Mouse (Mus musculus): Measurements from ENCODE around the gene Bbx. TPM values are rescaled to one million over a fixed set of nuclear protein-coding genes. Genes with fewer than 3 reads are reported as not detected.

Bbx gene
- polyA plus RNA-seq, 1 experiment from 2014 or later: 38.0 TPM

- no peak overlapping the region for H3K9ac ChIP-seq (ENCODE audit: low read length)
- H3K4me1 ChIP-seq (replicated peaks; ENCODE audit: control insufficient read depth, insufficient read depth, low read length): 0 out of 2 replicates have a peak, but pooled peaks cover 2% of the 10 kb centered on the region
- ATAC-seq (replicated peaks; ENCODE audit: low FRiP score) (peak; percentile 70; the same call in 1 of the 2 replicates), DNase-seq (ENCODE audit: low spot score) (no peak)
- H3K9me3 ChIP-seq (ENCODE audit: control insufficient read depth, low read length): no peaks in the 10 kb centered on the region
- H3K27me3 ChIP-seq (ENCODE audit: control insufficient read depth, insufficient read depth, low read length): no peaks in the 10 kb centered on the region
- H3K4me2 ChIP-seq (ENCODE audit: low read depth, low read length, severe bottlenecking): no peak overlapping the region
- H3K4me3 ChIP-seq (ENCODE audit: low read depth, low read length): no peak overlapping the region
- 41% methylated on average over 7 of the region's 7 CpGs for WGBS
- no peaks in the 10 kb centered on the region for H3K36me3 ChIP-seq (ENCODE audit: control insufficient read depth, insufficient read depth, low read length)
- no peak overlapping the region for H3K27ac ChIP-seq (ENCODE audit: low read depth, low read length)
Observed at GRCm38 (mm10) chr16:50172760-50173159, 259.4 kb downstream of the Bbx start.

DNA sequence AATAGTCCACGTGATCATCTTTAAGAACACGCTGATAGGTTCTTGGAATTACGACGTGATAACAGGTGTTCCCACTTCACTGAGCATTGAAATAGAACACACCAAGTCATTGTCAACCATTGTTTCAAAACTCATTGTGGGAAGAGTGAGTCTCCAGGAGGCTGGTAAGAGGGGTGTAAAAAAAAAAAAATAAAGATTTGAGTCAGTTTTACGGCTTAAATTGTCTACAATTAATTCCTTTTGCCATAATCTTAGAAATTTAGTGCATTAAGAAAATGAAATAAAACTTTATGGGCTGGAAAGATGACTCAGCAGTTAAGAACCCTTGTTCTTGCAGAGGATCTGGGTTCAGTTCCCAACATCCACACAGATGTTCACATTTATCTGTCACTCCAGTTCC lies 261.4 kb downstream of the Bbx start:
- Histone ChIP-seq H3K36me3 (ENCODE audit: control insufficient read depth, insufficient read depth, low read length) (no peaks in the 10 kb centered on the region), H3K4me1 (replicated peaks; ENCODE audit: control insufficient read depth, insufficient read depth, low read length) (0 out of 2 replicates have a peak, but pooled peaks cover 2% of the 10 kb centered on the region), H3K9me3 (ENCODE audit: control insufficient read depth, low read length) (no peaks in the 10 kb centered on the region), H3K4me2 (ENCODE audit: low read depth, low read length, severe bottlenecking) (no peak overlapping the region), H3K27me3 (ENCODE audit: control insufficient read depth, insufficient read depth, low read length) (no peaks in the 10 kb centered on the region), H3K4me3 (ENCODE audit: low read depth, low read length) (no peak overlapping the region), H3K9ac (ENCODE audit: low read length) (no peak overlapping the region), H3K27ac (ENCODE audit: low read depth, low read length) (no peak overlapping the region)
- 94% methylated on average over 5 of the region's 5 CpGs for WGBS
- DNase-seq (ENCODE audit: low spot score): no peak
- no peak for ATAC-seq (replicated peaks; ENCODE audit: low FRiP score)

DNA sequence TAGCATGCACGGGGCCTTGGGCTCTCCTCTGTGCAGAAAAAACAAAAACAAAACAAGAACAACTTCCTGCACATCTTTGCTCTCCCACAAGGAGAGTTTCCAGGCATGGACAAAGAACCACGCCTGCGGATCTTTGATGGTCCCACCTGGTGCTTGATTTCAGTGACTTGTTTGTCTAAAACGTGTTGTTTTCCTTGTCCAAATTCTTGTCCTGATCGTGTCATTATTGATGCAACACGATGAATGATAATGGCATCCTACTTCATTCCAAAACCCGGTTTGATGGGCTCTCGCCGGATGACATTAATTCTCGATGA lies 264.2 kb downstream of the Bbx start:
- H3K9ac ChIP-seq (ENCODE audit: low read length): no peak overlapping the region
- DNase-seq (ENCODE audit: low spot score) (no peak), ATAC-seq (replicated peaks; ENCODE audit: low FRiP score) (no peak)
- H3K4me2 ChIP-seq (ENCODE audit: low read depth, low read length, severe bottlenecking): no peak overlapping the region
- H3K9me3 ChIP-seq (ENCODE audit: control insufficient read depth, low read length): no peaks in the 10 kb centered on the region
- H3K36me3 ChIP-seq (ENCODE audit: control insufficient read depth, insufficient read depth, low read length): no peaks in the 10 kb centered on the region
- H3K4me1 ChIP-seq (replicated peaks; ENCODE audit: control insufficient read depth, insufficient read depth, low read length): 0 out of 2 replicates have a peak, but pooled peaks cover 2% of the 10 kb centered on the region
- no peaks in the 10 kb centered on the region for H3K27me3 ChIP-seq (ENCODE audit: control insufficient read depth, insufficient read depth, low read length)
- WGBS: 90% methylated on average over 10 of the region's 10 CpGs
- no peak overlapping the region for H3K27ac ChIP-seq (ENCODE audit: low read depth, low read length)
- H3K4me3 ChIP-seq (ENCODE audit: low read depth, low read length): no peak overlapping the region

GRCm38 (mm10) chr16:50167231-50167982 lies 264.8 kb downstream of the Bbx start:
- H3K9me3 ChIP-seq (ENCODE audit: control insufficient read depth, low read length): no peaks in the 10 kb centered on the region
- 85% methylated on average over 16 of the region's 16 CpGs for WGBS
- no peak for DNase-seq (ENCODE audit: low spot score)
- H3K36me3 ChIP-seq (ENCODE audit: control insufficient read depth, insufficient read depth, low read length): no peaks in the 10 kb centered on the region
- no peak overlapping the region for H3K27ac ChIP-seq (ENCODE audit: low read depth, low read length)
- H3K27me3 ChIP-seq (ENCODE audit: control insufficient read depth, insufficient read depth, low read length): no peaks in the 10 kb centered on the region
- ATAC-seq (replicated peaks; ENCODE audit: low FRiP score): no peak
- no peak overlapping the region for H3K4me3 ChIP-seq (ENCODE audit: low read depth, low read length)
- H3K4me1 ChIP-seq (replicated peaks; ENCODE audit: control insufficient read depth, insufficient read depth, low read length): no peaks in the 10 kb centered on the region
- H3K4me2 ChIP-seq (ENCODE audit: low read depth, low read length, severe bottlenecking): no peak overlapping the region
- no peak overlapping the region for H3K9ac ChIP-seq (ENCODE audit: low read length)

- ATAC-seq (replicated peaks; ENCODE audit: low FRiP score) (peak; percentile 33; the same call in 1 of the 2 replicates), DNase-seq (ENCODE audit: low spot score) (no peak)
- Histone ChIP-seq H3K4me3 (ENCODE audit: low read depth, low read length) (no peak overlapping the region), H3K4me1 (replicated peaks; ENCODE audit: control insufficient read depth, insufficient read depth, low read length) (no peaks in the 10 kb centered on the region), H3K4me2 (ENCODE audit: low read depth, low read length, severe bottlenecking) (no peak overlapping the region), H3K27me3 (ENCODE audit: control insufficient read depth, insufficient read depth, low read length) (no peaks in the 10 kb centered on the region), H3K9ac (ENCODE audit: low read length) (no peak overlapping the region), H3K27ac (ENCODE audit: low read depth, low read length) (no peak overlapping the region), H3K36me3 (ENCODE audit: control insufficient read depth, insufficient read depth, low read length) (no peaks in the 10 kb centered on the region), H3K9me3 (ENCODE audit: control insufficient read depth, low read length) (no peaks in the 10 kb centered on the region)
- 94% methylated on average over 11 of the region's 11 CpGs for WGBS
Observed at GRCm38 (mm10) chr16:50160418-50161271, 271.5 kb downstream of the Bbx start.

- H3K27me3 ChIP-seq (ENCODE audit: control insufficient read depth, insufficient read depth, low read length): no peaks in the 10 kb centered on the region
- no peaks in the 10 kb centered on the region for H3K4me1 ChIP-seq (replicated peaks; ENCODE audit: control insufficient read depth, insufficient read depth, low read length)
- no peak overlapping the region for H3K4me2 ChIP-seq (ENCODE audit: low read depth, low read length, severe bottlenecking)
- ATAC-seq (replicated peaks; ENCODE audit: low FRiP score) (no peak), DNase-seq (ENCODE audit: low spot score) (no peak)
- WGBS: 86% methylated on average over 5 of the region's 5 CpGs
- no peaks in the 10 kb centered on the region; the same call in 1 of the 2 replicates for H3K9me3 ChIP-seq (ENCODE audit: control insufficient read depth, low read length)
- H3K27ac ChIP-seq (ENCODE audit: low read depth, low read length): no peak overlapping the region
- H3K4me3 ChIP-seq (ENCODE audit: low read depth, low read length): no peak overlapping the region
- H3K36me3 ChIP-seq (ENCODE audit: control insufficient read depth, insufficient read depth, low read length): no peaks in the 10 kb centered on the region
- no peak overlapping the region for H3K9ac ChIP-seq (ENCODE audit: low read length)
Observed at GRCm38 (mm10) chr16:50158546-50158945, 273.6 kb downstream of the Bbx start.

- ATAC-seq (replicated peaks; ENCODE audit: low FRiP score) (no peak), DNase-seq (ENCODE audit: low spot score) (no peak)
- 87% methylated on average over 4 of the region's 4 CpGs for WGBS
- H3K27me3 ChIP-seq (ENCODE audit: control insufficient read depth, insufficient read depth, low read length): no peaks in the 10 kb centered on the region
- H3K36me3 ChIP-seq (ENCODE audit: control insufficient read depth, insufficient read depth, low read length): no peaks in the 10 kb centered on the region
- no peak overlapping the region for H3K27ac ChIP-seq (ENCODE audit: low read depth, low read length)
- no peak overlapping the region for H3K4me2 ChIP-seq (ENCODE audit: low read depth, low read length, severe bottlenecking)
- no peaks in the 10 kb centered on the region for H3K4me1 ChIP-seq (replicated peaks; ENCODE audit: control insufficient read depth, insufficient read depth, low read length)
- no peak overlapping the region for H3K4me3 ChIP-seq (ENCODE audit: low read depth, low read length)
- no peak overlapping the region for H3K9ac ChIP-seq (ENCODE audit: low read length)
- H3K9me3 ChIP-seq (ENCODE audit: control insufficient read depth, low read length): no peaks in the 10 kb centered on the region
Observed at GRCm38 (mm10) chr16:50149606-50150005, 282.6 kb downstream of the Bbx start.

DNA sequence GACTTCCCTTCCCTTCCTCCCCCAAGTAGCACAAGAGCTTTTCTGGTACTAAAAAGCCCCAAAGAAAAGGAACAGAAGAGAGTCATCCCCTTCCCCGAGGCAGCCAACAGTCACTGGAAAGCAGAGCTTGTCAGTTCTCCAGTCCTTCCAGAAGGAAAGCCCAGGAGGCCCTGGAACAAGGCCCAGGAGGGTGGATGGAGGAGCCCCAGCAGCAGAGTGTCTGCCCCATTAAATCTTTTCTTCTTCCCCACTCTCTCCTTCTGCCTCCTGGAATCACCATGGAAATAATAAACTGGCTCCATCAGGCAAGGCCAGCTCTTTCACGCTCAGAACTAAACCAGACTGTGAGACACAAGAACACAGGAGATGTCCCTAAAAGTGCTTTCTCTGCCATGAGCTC lies 284.3 kb downstream of the Bbx start:
- no peaks in the 10 kb centered on the region for H3K27me3 ChIP-seq (ENCODE audit: control insufficient read depth, insufficient read depth, low read length)
- no peaks in the 10 kb centered on the region for H3K36me3 ChIP-seq (ENCODE audit: control insufficient read depth, insufficient read depth, low read length)
- H3K4me2 ChIP-seq (ENCODE audit: low read depth, low read length, severe bottlenecking): no peak overlapping the region
- no peak overlapping the region for H3K9ac ChIP-seq (ENCODE audit: low read length)
- WGBS: 76% methylated on average over 2 of the region's 2 CpGs
- no peak overlapping the region for H3K27ac ChIP-seq (ENCODE audit: low read depth, low read length)
- H3K4me3 ChIP-seq (ENCODE audit: low read depth, low read length): no peak overlapping the region
- ATAC-seq (replicated peaks; ENCODE audit: low FRiP score) (no peak), DNase-seq (ENCODE audit: low spot score) (no peak)
- no peaks in the 10 kb centered on the region for H3K9me3 ChIP-seq (ENCODE audit: control insufficient read depth, low read length)
- no peaks in the 10 kb centered on the region for H3K4me1 ChIP-seq (replicated peaks; ENCODE audit: control insufficient read depth, insufficient read depth, low read length)

Measured in forebrain, embryonic 11.5 days (tissue).